Mouse (Mus musculus): Measurements from ENCODE around the gene Cfap20. TPM values are rescaled to one million over a fixed set of nuclear protein-coding genes. Genes with fewer than 3 reads are reported as not detected.

Cfap20 gene
- polyA plus RNA-seq, 1 experiment from 2014 or later: 128 TPM

Other genes with a start within 250 kb of the Cfap20 start
- gene Kifc3, start 232.1 kb downstream of the Cfap20 start, polyA plus RNA-seq (2016; fragmentation: Nextera tagmentation; extraction: Ambion mirVana): 10.0 and 10.4 TPM in 2 replicates
- gene Cngb1, start 128.3 kb downstream of the Cfap20 start, polyA plus RNA-seq (2016; fragmentation: Nextera tagmentation; extraction: Ambion mirVana): 0.05 and 0.13 TPM in 2 replicates
- not detected in 2 replicates for gene Tepp, start 124.3 kb downstream of the Cfap20 start, polyA plus RNA-seq (2016; fragmentation: Nextera tagmentation; extraction: Ambion mirVana)
- 19.1 and 20.6 TPM in 2 replicates for gene Zfp319, start 102.9 kb downstream of the Cfap20 start, polyA plus RNA-seq (2016; fragmentation: Nextera tagmentation; extraction: Ambion mirVana)
- 33.9 and 37.1 TPM in 2 replicates for gene Usb1, start 102.6 kb downstream of the Cfap20 start, polyA plus RNA-seq (2016; fragmentation: Nextera tagmentation; extraction: Ambion mirVana)
- 23.5 and 27.1 TPM in 2 replicates for gene Mmp15, start 82.6 kb downstream of the Cfap20 start, polyA plus RNA-seq (2016; fragmentation: Nextera tagmentation; extraction: Ambion mirVana)
- gene Csnk2a2, start 55.2 kb upstream of the Cfap20 start, polyA plus RNA-seq (2016; fragmentation: Nextera tagmentation; extraction: Ambion mirVana): 10.3 and 11.0 TPM in 2 replicates
- gene Ccdc113, start 99.2 kb upstream of the Cfap20 start, polyA plus RNA-seq (2016; fragmentation: Nextera tagmentation; extraction: Ambion mirVana): 0.18 and 0.59 TPM in 2 replicates
- not detected in 2 replicates for gene Prss54, start 141.5 kb upstream of the Cfap20 start, polyA plus RNA-seq (2016; fragmentation: Nextera tagmentation; extraction: Ambion mirVana)
- gene Gins3, start 198.6 kb upstream of the Cfap20 start, polyA plus RNA-seq (2016; fragmentation: Nextera tagmentation; extraction: Ambion mirVana): 20.2 and 21.9 TPM in 2 replicates
- 75.2 and 77.7 TPM in 2 replicates for gene Ndrg4, start 242.1 kb upstream of the Cfap20 start, polyA plus RNA-seq (2016; fragmentation: Nextera tagmentation; extraction: Ambion mirVana)

All from midbrain, embryonic 12.5 days (tissue).